Mouse (Mus musculus) kidney, postnatal 10 days (tissue): ENCODE measurements around the gene Pnck.

Source experiments
- DNase-seq: peaks from one replicate; pipeline ENCODE4 v3.0.0; 2021; ENCODE audit warnings: mixed read lengths

Gene Pnck

GRCm38 (mm10) chrX:73637415-73637814, 22.5 kb downstream of the Pnck start:
- DNase-seq = peak; percentile 46

DNA sequence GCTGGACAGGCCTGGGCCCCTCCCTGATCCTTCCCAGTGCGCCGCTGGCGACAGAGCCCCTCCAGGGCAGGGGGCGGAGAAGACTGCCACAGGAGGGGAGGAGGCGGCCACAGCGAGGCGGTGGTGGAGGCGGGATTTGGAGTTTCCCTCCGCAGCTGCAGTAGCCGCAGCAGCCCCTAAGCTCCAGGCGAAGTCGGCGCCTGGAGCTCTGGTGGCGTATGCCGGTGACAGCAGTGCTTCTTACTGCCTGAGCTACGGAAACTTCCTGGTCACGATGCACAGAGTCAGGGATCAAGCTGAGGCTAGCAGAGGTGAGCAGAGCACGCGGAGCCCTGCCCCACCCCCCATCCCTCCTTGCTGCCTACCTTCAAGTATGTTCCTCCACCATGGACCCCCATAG, 24.5 kb downstream of the Pnck start:
- no peak for DNase-seq

GRCm38 (mm10) chrX:73626981-73627380, 32.9 kb downstream of the Pnck start:
- DNase-seq = no peak

DNA sequence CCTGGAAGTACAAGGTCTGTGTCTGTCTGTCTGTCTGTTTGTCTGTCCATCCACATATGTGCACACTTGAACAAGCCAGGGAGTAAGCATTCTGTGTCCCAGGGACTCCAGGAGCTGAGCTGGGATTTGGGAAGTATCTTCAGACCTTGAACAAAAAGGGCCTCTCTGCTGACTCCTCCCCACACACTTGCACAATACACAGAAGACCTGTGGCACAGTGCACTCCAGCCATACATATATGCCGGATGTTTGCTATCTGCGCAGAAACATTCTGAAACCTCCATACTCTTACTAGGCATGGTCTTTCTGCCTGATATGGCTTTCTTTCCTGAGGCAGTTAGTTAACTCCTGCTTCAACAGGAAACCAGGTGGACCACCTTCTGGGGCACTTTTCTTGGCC, 40.0 kb downstream of the Pnck start:
- no peak for DNase-seq

DNA sequence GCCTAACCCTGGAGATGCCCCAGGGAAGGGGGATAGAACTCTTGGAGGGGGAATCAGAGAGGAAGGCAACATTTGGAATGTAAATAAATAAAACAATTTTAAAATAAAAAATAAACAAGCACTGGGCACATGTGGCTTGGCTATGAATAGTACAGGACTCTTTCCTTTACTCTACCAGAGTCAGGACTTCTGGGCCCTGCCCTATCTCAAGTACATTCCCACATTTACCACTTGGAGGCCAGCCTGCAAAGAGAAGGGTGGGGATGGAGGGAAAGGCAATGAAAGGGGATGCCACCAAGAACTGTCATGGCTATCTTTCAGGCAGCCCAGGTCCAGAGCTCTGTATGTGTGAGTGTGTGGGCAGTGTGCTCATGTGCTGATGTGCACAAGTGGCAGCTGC, 40.5 kb downstream of the Pnck start:
- DNase-seq = no peak

GRCm38 (mm10) chrX:73615876-73616275, 44.0 kb downstream of the Pnck start:
- no peak for DNase-seq

DNA sequence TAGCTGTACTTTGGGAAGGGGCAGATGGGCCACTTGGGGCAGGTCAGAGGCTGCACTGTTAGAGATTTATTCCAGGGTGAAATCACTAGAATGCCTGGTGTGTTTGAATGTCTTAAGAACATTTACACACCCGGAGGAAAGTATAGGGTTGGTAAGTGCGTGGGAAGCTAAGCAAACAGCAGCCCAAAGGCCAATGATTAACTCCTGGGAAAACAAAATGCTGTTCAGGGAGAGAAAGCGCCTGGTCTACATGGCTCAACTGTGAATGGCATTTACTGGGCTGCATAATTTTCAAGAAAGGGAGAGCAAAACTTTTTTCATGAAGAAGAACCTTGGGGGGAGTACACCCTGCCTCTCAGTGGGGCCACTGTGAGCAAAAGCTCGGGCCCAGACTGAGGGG, 46.3 kb downstream of the Pnck start:
- DNase-seq = no peak
